Mouse (Mus musculus) intestine, postnatal 0 days (tissue): ENCODE results near the gene Apoe. TPM values are rescaled to one million over a fixed set of nuclear protein-coding genes. Genes with fewer than 3 reads are reported as not detected.

Experiments used
- ATAC-seq: fragments of 200-750 bp; cut with Nextera tagmentation; 2 replicates; pipeline ENCODE4 v1.8.0; 2017; ENCODE audit warnings: mild to moderate bottlenecking, moderate TSS enrichment, moderate library complexity
- H3K27ac ChIP-seq: fragments of 300-500 bp; sonication (generic); 2 replicates; pipeline ENCODE4 v1.5.1; 2014; ENCODE audit warnings: mild to moderate bottlenecking, low read depth, low read length, moderate library complexity
- H3K27me3 ChIP-seq: fragments of 300-500 bp; sonication (generic); replicated peaks from 2 replicates; pipeline ENCODE4 v1.6.1; 2014; ENCODE audit warnings: low read length, mixed read lengths; ENCODE audit not compliant: control insufficient read depth, insufficient read depth
- H3K36me3 ChIP-seq: fragments of 300-500 bp; sonication (generic); 2 replicates; pipeline ENCODE4 v1.6.1; 2014; ENCODE audit warnings: mild to moderate bottlenecking, moderate library complexity; ENCODE audit not compliant: control insufficient read depth, insufficient read depth
- H3K4me1 ChIP-seq: fragments of 300-500 bp; sonication (generic); replicated peaks from 2 replicates; pipeline ENCODE4 v1.6.1; 2014; ENCODE audit warnings: antibody characterized with exemption, low read length, mixed read lengths; ENCODE audit not compliant: control insufficient read depth, insufficient read depth
- H3K4me2 ChIP-seq: fragments of 300-500 bp; sonication (generic); replicated peaks from 2 replicates; pipeline ENCODE4 v1.6.1; 2014; ENCODE audit warnings: low read depth, mild to moderate bottlenecking, moderate library complexity
- H3K4me3 ChIP-seq: fragments of 300-500 bp; sonication (generic); 2 replicates; pipeline ENCODE4 v1.5.1; 2014; ENCODE audit warnings: low read depth, low read length
- H3K9ac ChIP-seq: fragments of 300-500 bp; sonication (generic); 2 replicates; pipeline ENCODE4 v1.6.1; 2014; ENCODE audit warnings: mild to moderate bottlenecking, low read depth, low read length
- H3K9me3 ChIP-seq: fragments of 300-500 bp; sonication (generic); 2 replicates; pipeline ENCODE4 v1.6.1; 2016; ENCODE audit warnings: mixed run types; ENCODE audit not compliant: control insufficient read depth
- CTCF ChIP-seq: sonication (generic); IDR thresholded peaks from 2 replicates; pipeline ENCODE4 v1.5.1; 2016; ENCODE audit warnings: low read depth, mild to moderate bottlenecking, control low read depth, antibody characterized with exemption, moderate library complexity
- WGBS: fragments of 180-500 bp; shearing (Covaris S2); extraction: QIAGEN DNeasy Blood & Tissue Kit; methylation state at CpG from one replicate; pipeline ENCODE4 v1.1.7; 2014; 5-methylcytosine and 5-hydroxymethylcytosine counted together
- polyA plus RNA-seq: library from polyadenylated mRNA; unstranded; fragments of >200 nt; fragmentation: Nextera tagmentation; extraction: Ambion mirVana; gene quantifications from 2 replicates; pipeline ENCODE4 v1.2.1, GENCODE M21; 2015

Gene Apoe
- polyA plus RNA-seq, 1 experiment from 2014 or later = 435 TPM

DNA sequence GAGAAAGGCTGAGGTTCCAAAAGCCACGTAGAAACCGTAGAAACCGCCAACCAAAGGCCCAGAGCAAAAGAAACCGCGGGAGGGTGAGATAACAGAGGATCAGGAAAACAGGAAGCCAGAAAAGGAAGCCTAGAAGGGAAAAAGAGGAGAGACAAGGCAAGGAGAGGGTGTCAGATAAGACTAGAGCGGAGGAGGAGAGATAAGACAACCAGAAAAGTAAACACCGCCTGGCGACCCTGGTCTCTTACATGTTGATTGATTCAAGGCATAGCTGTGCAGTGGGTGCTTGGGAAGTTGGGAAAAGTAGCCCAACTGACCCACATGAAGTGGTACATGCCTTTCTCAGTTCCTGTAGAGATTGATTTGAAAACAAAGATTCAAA is 3.8 kb downstream of the Apoe start:
- no peaks in the 10 kb centered on the region for H3K36me3 ChIP-seq
- no peaks in the 10 kb centered on the region for H3K9me3 ChIP-seq
- H3K9ac ChIP-seq = no peak overlapping the region
- H3K27me3 ChIP-seq = no peaks in the 10 kb centered on the region
- no peak overlapping the region for H3K4me2 ChIP-seq
- TF ChIP-seq CTCF = no peak
- ATAC-seq = no peak
- H3K4me3 ChIP-seq = no peak overlapping the region
- peaks cover 22% of the 10 kb centered on the region for H3K4me1 ChIP-seq
- H3K27ac ChIP-seq = 0 out of 2 replicates have a peak overlapping the region, but pooled peaks have one; percentile 5
- 19% methylated on average over 8 of the region's 8 CpGs for WGBS

DNA sequence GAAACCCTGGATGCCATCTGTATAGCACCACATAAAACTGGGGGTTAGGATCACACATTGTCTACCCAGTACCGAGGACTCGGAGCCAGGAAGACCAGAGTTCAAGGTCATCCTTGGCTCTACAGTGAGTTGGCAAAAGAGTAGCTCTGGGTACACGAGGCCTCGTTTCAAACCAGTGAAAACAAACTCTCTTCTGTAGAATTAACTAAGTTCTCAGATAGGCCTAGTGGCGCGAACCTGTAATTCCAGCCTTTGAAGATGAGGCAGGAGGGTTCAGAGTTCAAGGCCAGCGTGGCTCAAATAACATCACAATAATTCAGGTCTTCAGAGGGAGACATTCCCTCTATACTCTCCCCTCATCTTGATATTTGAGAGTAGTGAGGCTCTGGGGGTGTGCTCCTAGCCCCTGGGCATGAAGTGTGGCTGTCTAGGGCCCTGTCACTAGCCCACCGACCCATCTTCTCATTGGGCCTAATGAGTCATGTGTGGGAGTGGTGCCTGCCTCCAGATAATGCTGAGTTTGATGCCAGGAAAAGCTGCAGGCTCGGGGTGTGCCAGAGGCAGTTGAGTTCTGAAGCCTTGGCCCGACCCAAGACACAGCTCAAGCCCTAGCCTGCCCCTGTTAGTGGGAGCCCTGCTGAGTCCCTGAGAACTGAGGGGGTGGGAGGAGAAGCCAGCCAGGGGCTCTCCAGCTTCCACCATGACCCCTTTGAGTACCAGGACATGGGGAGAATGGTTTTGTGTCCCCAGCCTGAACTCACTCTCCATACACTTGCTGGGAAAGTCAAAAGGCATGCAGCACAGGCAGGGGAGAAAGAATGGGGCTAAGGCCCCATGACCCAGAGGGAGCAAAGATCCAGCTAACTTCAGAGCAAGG is 4.4 kb downstream of the Apoe start:
- H3K4me2 ChIP-seq = no peak overlapping the region
- H3K36me3 ChIP-seq = no peaks in the 10 kb centered on the region
- WGBS = 45% methylated on average over 10 of the region's 10 CpGs
- no peak for TF ChIP-seq CTCF
- H3K9me3 ChIP-seq = no peaks in the 10 kb centered on the region
- H3K27me3 ChIP-seq = no peaks in the 10 kb centered on the region
- H3K27ac ChIP-seq = peak overlapping the region; percentile 46; the same call in 1 of the 2 replicates
- ATAC-seq = no peak
- no peak overlapping the region for H3K9ac ChIP-seq
- H3K4me1 ChIP-seq = peaks cover 21% of the 10 kb centered on the region
- H3K4me3 ChIP-seq = no peak overlapping the region

DNA sequence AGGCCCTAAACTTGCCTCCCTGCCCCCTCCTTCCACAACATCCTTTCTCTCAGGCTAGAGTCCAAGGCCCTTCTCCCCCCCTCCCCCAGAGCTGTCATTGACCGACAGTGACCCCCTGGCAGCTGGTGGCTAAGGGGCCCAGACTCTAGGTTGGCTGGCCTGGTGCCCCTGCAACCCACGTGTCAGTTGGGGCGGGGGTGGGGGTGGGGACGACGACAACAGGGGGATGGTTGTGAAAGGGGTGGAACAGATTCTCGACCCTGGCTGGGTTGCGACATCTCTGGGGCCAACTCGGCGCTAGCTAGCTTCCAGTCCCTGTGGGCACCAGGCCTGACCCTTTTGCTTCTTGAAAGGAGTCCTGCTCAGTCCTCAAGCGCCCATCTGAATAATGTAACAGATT is 5.6 kb downstream of the Apoe start:
- Histone ChIP-seq H3K4me2 (peak overlapping the region; percentile 17; the same call in 1 of the 2 replicates), H3K27ac (peak overlapping the region; percentile 46), H3K9me3 (no peaks in the 10 kb centered on the region), H3K27me3 (no peaks in the 10 kb centered on the region), H3K4me1 (peaks cover 16% of the 10 kb centered on the region; the same call in 1 of the 2 replicates), H3K9ac (no peak overlapping the region), H3K4me3 (no peak overlapping the region), H3K36me3 (no peaks in the 10 kb centered on the region)
- WGBS = 16% methylated on average over 9 of the region's 10 CpGs
- peak; percentile 56 for ATAC-seq
- TF ChIP-seq CTCF = no peak

DNA sequence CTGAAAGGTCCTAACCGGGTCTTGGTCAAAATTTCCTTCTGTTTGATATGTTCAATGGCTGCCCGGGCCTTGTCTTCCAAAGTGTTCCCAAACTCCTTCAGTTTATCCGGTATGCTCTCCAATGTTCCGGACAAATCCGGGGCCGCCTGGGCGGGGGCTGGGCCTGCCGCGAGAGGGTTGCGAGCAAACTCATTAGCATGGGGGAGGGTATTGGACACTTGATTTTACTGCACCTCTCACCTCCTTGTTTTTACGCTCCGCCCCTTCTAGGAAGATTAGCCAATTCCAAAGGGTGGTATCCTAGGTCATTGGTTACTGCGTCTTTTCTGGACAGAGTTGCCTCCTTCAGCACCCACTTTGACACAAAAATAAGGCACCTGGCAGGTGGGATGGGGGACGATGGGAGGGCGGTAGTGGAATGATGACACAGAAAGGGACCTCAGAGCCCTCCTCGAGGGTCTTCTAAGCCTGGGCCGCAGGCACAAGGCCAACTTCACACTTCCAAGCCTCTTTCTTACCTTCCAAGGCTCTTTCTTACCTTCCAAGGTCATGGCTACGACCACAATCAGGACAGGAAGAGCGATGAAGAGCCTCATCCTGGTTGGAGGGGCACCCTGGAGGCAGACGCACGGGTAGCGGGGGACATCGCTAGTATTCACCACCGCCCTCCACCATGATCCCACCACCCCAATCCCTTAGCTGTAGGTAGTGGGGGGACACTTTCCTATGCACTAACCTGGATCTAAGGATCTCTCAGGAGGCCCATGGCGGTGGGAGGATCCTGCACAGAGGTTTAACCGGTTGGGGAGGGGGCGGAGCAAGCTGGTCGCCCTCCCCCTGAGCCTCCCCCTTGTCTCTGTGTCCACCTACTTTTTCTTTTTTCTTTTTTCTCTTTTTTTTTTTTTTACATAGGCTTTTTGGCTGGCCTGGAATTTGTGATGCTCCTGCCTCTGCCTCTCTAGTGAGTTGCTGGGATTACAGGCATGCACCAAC is 6.8 kb downstream of the Apoe start, which contains the start of gene Apoc1:
Gene Apoc1 (minus strand): TSS at position 788 of the 993 bp plus-strand sequence.
- ATAC-seq = no peak
- H3K27ac ChIP-seq = peak within 1 kb of the TSS; percentile 46; the same call in 1 of the 2 replicates
- no peaks in the 10 kb centered on the region for H3K36me3 ChIP-seq
- H3K4me2 ChIP-seq = peak within 1 kb of the TSS; percentile 17; the same call in 1 of the 2 replicates
- H3K4me3 ChIP-seq = no peak within 1 kb of the TSS
- H3K27me3 ChIP-seq = no peaks in the 10 kb centered on the region
- peaks cover 16% of the 10 kb centered on the region; the same call in 1 of the 2 replicates for H3K4me1 ChIP-seq
- no peak within 1 kb of the TSS for H3K9ac ChIP-seq
- H3K9me3 ChIP-seq = no peaks in the 10 kb centered on the region
- no peak for TF ChIP-seq CTCF
- WGBS = 48% methylated on average over 28 of the region's 28 CpGs

DNA sequence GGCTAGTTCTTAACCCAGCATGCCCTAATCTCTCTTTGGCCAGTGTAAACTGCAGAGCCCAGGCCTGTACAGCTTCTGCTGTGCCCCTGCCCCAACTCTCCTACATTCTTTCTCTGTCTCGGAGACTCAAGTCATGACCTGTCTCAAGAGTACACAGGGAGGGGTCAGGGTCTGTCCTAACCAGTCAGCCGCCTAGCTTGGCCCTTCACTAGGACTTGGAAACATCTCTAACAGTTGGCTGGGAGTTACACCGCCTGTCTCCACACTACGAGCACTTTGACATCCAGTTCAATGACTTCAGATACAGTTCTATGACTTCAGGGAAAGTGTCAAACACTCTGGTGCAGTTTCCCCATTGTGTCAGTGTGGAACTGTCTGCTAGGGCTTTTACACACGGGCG is 7.6 kb downstream of the Apoe start:
- Histone ChIP-seq H3K4me3 (no peak overlapping the region), H3K4me2 (no peak overlapping the region), H3K9ac (no peak overlapping the region), H3K27ac (no peak overlapping the region), H3K9me3 (no peaks in the 10 kb centered on the region), H3K4me1 (peaks cover 16% of the 10 kb centered on the region; the same call in 1 of the 2 replicates), H3K36me3 (no peaks in the 10 kb centered on the region), H3K27me3 (no peaks in the 10 kb centered on the region)
- no peak for ATAC-seq
- no peak for TF ChIP-seq CTCF
- 61% methylated on average over 6 of the region's 6 CpGs for WGBS

DNA sequence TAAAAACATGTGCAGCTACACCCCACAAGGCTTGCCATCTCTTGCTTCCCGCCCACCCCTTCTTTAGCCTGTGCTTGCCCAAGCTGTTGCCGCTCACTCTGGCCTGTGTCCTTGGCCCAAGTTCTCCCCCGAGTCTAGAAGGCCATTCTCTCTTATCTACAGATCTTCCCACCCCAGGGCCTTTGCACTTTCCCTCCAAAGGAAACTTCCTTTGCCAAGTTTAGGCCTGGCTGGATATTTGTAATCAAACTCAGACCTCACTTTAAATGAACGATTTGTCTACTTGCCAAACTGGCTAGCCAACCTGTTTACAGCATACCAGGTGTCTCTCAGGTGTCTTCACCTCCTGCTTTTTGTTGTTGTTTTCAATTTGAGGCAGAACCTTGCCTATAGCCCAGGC is 8.1 kb downstream of the Apoe start:
- H3K4me1 ChIP-seq = peaks cover 16% of the 10 kb centered on the region; the same call in 1 of the 2 replicates
- no peak for ATAC-seq
- H3K36me3 ChIP-seq = no peaks in the 10 kb centered on the region
- H3K4me2 ChIP-seq = no peak overlapping the region
- no peak overlapping the region for H3K4me3 ChIP-seq
- WGBS = 73% methylated on average over 4 of the region's 4 CpGs
- no peak overlapping the region; the same call in 1 of the 2 replicates for H3K27ac ChIP-seq
- H3K9me3 ChIP-seq = no peaks in the 10 kb centered on the region
- no peak for TF ChIP-seq CTCF
- H3K27me3 ChIP-seq = no peaks in the 10 kb centered on the region
- H3K9ac ChIP-seq = no peak overlapping the region
